Mouse (Mus musculus): Measurements from ENCODE around the gene Lrrc42.

Lrrc42 gene

GRCm38 (mm10) chr4:107201779-107202178 lies 51.6 kb downstream of the Lrrc42 start:
- peak; percentile 31 to 43 for DNase-seq (ENCODE audit: low read depth in 2 of 2, low spot score in 2 of 2)

GRCm38 (mm10) chr4:107198072-107198471 lies 55.3 kb downstream of the Lrrc42 start:
- DNase-seq (ENCODE audit: low read depth in 2 of 2, low spot score in 2 of 2): no peak

GRCm38 (mm10) chr4:107196454-107196853 lies 56.9 kb downstream of the Lrrc42 start:
- DNase-seq (ENCODE audit: low read depth in 2 of 2, low spot score in 2 of 2): peak in 1 of 2 experiments; percentile 39

GRCm38 (mm10) chr4:107193841-107194240 lies 59.5 kb downstream of the Lrrc42 start:
- DNase-seq (ENCODE audit: low read depth in 2 of 2, low spot score in 2 of 2): no peak

- no peak for DNase-seq (ENCODE audit: low read depth in 2 of 2, low spot score in 2 of 2)
These were observed 67.6 kb downstream of the Lrrc42 start for GRCm38 (mm10) chr4:107185703-107186102.

All from CD8-positive naive resting alpha-beta T cell, adult 2 months (primary cell).